Mouse (Mus musculus) liver, adult (tissue): Measurements from ENCODE around the gene Olfr374.

Source experiments
- GATA4 ChIP-seq: IDR thresholded peaks from 2 replicates; pipeline ENCODE4 v1.6.1; 2014; ENCODE audit warnings: mild to moderate bottlenecking, low read length; ENCODE audit not compliant: insufficient replicate concordance

The Olfr374 gene

GRCm38 (mm10) chr8:72136302-72136978 lies 29.6 kb downstream of the Olfr374 start:
- no peak for TF ChIP-seq GATA4

GRCm38 (mm10) chr8:72137431-72137830 lies 30.6 kb downstream of the Olfr374 start:
- no peak for TF ChIP-seq GATA4

DNA sequence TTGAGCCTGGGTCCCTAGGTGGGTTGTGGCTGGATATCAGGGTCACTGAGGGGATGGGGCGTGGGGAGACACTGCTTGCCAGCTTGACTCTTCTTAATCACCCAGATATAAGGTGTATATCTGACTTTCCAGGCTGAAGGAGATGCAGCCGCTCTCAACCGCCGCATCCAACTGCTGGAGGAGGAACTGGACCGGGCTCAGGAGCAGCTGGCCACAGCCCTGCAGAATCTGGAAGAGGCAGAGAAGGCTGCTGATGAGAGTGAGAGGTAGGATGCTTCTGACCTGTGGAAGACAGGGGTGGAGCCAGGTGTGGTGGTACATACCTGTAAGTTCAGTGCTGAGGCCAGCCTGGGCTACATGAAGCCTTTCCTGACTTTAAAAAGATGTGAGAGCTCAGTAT lies 31.6 kb downstream of the Olfr374 start:
- TF ChIP-seq GATA4, result no peak

- TF ChIP-seq GATA4, result no peak
These were observed 36.5 kb downstream of the Olfr374 start for GRCm38 (mm10) chr8:72143256-72143824.

DNA sequence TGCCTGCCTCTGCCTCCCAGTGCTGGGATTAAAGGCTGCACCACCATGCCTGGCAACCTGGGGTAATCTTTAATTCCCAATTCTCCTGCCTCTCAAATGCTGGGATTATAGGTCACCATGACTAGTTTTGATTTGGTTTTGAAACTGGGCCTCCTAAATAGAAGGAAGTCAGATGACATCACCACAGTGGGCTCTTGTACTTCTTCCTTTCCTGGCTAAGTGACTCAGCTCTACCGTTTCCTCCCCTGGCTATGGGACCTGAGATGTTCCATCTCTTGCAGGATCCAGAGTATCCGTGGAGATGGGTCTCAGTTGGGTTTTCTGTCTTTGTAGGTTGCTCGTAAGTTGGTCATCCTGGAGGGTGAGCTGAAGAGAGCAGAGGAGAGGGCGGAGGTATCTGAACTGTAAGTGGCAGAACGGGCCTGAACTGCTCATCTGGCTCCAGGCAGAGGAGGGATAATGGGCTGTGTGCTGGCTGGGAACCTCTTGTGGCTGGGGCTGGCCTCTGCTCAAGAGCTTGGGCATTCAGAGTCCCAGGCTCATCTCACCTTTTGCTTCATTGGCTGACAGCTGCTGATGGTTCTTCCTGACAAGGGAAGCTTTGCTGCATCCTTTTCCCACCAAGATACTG lies 37.6 kb downstream of the Olfr374 start:
- TF ChIP-seq GATA4, result no peak

- no peak for TF ChIP-seq GATA4
These were observed 38.7 kb downstream of the Olfr374 start for GRCm38 (mm10) chr8:72145511-72145910.

GRCm38 (mm10) chr8:72146056-72146455 lies 39.2 kb downstream of the Olfr374 start:
- TF ChIP-seq GATA4, result no peak

DNA sequence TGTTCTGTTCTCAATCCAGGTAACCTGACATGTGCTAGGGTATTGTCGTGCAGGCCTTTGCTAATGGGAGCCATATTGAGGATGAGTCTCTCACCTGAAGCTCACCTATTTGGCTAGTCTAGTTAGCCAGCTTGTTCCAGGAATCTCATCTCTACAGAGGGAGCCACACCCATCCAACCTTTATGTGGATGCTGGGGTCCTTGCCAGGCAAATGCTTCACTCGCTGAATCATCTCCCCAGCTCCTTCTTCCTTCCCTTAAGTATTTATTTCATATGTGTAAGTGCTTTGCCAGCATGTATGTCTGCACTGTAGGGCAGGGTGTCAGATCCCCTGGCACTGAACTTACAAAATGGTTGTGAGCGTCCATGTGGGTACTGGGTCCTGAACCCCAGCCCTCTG lies 39.7 kb downstream of the Olfr374 start:
- no peak for TF ChIP-seq GATA4

DNA sequence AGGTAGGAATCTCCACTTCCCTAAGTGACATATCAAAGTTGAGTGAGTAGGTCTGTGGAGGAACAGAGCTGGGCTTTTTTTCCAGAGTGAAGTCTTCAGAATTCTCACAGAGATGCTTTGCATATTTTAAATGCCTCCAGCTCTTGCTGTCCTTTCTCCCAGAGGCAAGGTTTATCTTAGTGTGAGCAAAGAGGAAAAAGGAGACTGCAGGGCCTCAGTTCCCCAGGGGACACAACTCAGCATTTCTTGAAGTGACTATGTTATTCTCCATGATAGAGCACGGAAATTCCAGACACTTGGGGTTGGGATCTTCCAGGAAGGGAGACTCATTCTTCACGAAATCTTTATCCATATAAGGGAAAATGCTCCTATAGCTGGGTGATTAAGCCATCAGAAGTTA lies 40.4 kb downstream of the Olfr374 start:
- TF ChIP-seq GATA4, result no peak

GRCm38 (mm10) chr8:72149056-72149455 lies 42.2 kb downstream of the Olfr374 start:
- TF ChIP-seq GATA4, result no peak

DNA sequence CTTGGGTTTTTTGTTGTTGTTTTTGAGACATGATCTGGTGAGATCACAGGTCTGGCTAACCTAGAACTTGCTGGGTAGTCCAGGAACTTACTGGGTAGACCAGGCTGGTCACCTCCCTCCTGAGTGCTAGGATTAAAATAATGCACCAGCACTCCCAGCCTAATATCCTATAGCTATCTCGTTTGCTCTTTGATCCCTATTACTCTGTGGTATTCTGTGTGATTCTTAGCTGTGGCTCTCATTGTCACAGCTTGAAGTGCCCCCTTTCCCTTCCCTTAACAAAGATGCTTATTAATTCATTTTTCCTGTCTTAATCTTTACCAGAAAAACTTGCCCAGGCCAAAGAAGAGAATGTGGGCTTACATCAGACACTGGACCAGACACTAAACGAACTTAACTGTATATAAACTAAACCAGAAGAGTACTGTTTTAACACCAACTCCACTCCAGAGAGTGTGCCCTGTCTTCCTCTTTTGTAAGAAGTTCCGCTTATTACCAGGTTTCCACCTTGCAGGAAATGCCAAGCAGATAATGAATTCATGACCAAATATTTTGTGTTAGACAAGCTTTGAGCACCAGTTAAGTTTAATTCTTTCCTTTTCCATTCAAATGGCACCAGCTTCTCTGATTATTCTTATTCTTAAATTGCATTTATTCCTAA lies 44.7 kb downstream of the Olfr374 start:
- no peak for TF ChIP-seq GATA4

DNA sequence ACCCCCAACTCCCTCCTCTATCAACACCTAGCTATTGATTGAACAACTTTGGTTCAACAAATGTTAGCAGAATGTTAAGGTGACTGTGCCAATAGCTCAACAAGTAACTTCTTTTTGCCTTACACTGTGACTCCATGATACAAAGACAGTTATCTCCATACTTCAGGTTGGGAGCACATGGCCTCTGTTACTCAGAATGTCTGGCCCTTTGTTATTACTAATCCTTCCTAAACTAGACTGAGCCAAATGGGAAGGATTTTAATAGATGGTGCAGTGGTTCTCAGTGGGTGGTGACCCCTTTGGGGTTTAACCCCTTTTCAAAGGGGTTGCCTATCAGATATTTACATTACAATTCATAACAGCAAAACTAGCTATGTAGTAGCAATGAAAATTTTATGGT lies 46.5 kb downstream of the Olfr374 start:
- no peak for TF ChIP-seq GATA4

DNA sequence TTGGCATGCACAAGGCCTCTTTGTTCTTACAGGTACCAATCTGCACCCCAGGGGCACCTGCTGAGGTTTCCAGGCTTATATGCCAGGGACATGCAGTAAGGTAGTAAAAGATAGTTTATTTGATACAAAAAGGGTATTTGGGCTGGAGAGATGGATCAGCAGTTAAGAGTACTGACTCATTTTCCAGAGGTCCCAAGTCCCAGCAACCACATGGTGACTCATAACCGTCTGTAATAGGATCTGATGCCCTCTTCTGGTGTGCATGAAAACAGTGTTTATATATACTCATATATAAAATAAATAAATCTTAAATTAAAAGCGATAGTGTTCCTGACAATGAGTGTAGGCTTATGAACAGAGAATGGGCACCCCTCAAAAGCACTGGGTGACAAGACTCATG lies 51.3 kb downstream of the Olfr374 start:
- TF ChIP-seq GATA4, result no peak

DNA sequence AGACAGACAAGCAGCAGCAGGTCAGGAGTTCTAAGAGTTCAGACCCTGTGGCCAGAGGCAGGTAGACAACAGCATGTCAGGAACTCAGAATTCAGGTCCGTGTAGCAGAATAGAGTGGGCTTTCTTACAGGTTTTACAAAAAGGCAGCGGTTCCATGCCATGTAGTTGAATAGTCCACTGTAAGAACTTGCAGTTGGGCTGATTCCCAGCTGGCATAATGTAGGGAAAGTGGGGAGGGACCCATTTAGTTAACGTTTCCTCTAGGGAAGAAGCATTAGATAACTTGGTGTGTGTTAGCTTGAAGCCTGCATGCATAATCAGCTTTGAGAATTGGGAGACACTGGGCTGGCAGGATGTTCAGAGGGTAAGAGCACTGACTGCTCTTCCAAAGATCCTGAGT lies 51.9 kb downstream of the Olfr374 start:
- TF ChIP-seq GATA4, result no peak

- no peak for TF ChIP-seq GATA4
These were observed 53.2 kb downstream of the Olfr374 start for GRCm38 (mm10) chr8:72160007-72160406.
